Mouse (Mus musculus) liver, embryonic 15.5 days (tissue): Measurements from ENCODE around the gene Kif13a. TPM values are rescaled to one million over a fixed set of nuclear protein-coding genes. Genes with fewer than 3 reads are reported as not detected.
A peak's percentile ranks its signal among the peaks of the same experiment; 100 is the strongest.

Experiments used
- ATAC-seq: fragments of 200-750 bp; cut with Nextera tagmentation; 2 replicates; pipeline ENCODE4 v1.8.0; 2017; ENCODE audit warnings: moderate number of reproducible peaks, mild to moderate bottlenecking, moderate library complexity; ENCODE audit not compliant: insufficient read depth
- H3K27ac ChIP-seq: fragments of 300-500 bp; sonication (generic); replicated peaks from 2 replicates; pipeline ENCODE4 v1.5.1; 2015; ENCODE audit warnings: mild to moderate bottlenecking, inconsistent platforms
- H3K27me3 ChIP-seq: fragments of 300-500 bp; sonication (generic); 2 replicates; pipeline ENCODE4 v1.6.1; 2015; ENCODE audit warnings: mild to moderate bottlenecking, inconsistent platforms
- H3K36me3 ChIP-seq: fragments of 300-500 bp; sonication (generic); replicated peaks from 2 replicates; pipeline ENCODE4 v1.6.1; 2015; ENCODE audit warnings: moderate library complexity, mild to moderate bottlenecking, inconsistent platforms
- H3K4me1 ChIP-seq: fragments of 300-500 bp; sonication (generic); replicated peaks from 2 replicates; pipeline ENCODE4 v1.6.1; 2015; ENCODE audit warnings: inconsistent platforms
- H3K4me2 ChIP-seq: fragments of 300-500 bp; sonication (generic); 2 replicates; pipeline ENCODE4 v1.6.1; 2015; ENCODE audit warnings: moderate library complexity, mild to moderate bottlenecking, inconsistent platforms
- H3K4me3 ChIP-seq: fragments of 300-500 bp; sonication (generic); replicated peaks from 2 replicates; pipeline ENCODE4 v1.5.1; 2015; ENCODE audit warnings: mild to moderate bottlenecking, inconsistent platforms
- H3K9ac ChIP-seq: fragments of 300-500 bp; sonication (generic); 2 replicates; pipeline ENCODE4 v1.6.1; 2015; ENCODE audit warnings: moderate library complexity, mild to moderate bottlenecking, inconsistent platforms
- H3K9me3 ChIP-seq: fragments of 300-500 bp; sonication (generic); replicated peaks from 2 replicates; pipeline ENCODE4 v1.6.1; 2016; ENCODE audit warnings: inconsistent platforms
- WGBS: fragments of 180-500 bp; shearing (Covaris S2); methylation state at CpG from one replicate; pipeline ENCODE4 v1.1.7; 2015; ENCODE audit warnings: mixed read lengths; ENCODE audit not compliant: insufficient replicate concordance; 5-methylcytosine and 5-hydroxymethylcytosine counted together
- polyA plus RNA-seq: library from polyadenylated mRNA; unstranded; fragments of >200 nt; fragmentation: Nextera tagmentation; extraction: Ambion mirVana; gene quantifications from 2 replicates; pipeline ENCODE4 v1.2.1, GENCODE M21; 2015

Gene Kif13a
- polyA plus RNA-seq, result 4.1 and 5.3 TPM in 2 replicates

GRCm38 (mm10) chr13:46929719-46930658 lies at the start of gene Kif13a:
Gene Kif13a, minus strand, starts transcription at chr13:46929867.
- peak within 1 kb of the TSS; percentile 67 for H3K4me3 ChIP-seq
- WGBS, result under 1% methylated on average over 78 of the region's 96 CpGs
- ATAC-seq, result peak; percentile 80
- no peaks in the 10 kb centered on the region for H3K36me3 ChIP-seq
- H3K27me3 ChIP-seq, result peaks cover 22% of the 10 kb centered on the region
- H3K4me1 ChIP-seq, result peaks cover 15% of the 10 kb centered on the region
- peak within 1 kb of the TSS; percentile 63 for H3K9ac ChIP-seq
- no peaks in the 10 kb centered on the region for H3K9me3 ChIP-seq
- peak within 1 kb of the TSS; percentile 89 for H3K27ac ChIP-seq
- peak within 1 kb of the TSS; percentile 81 for H3K4me2 ChIP-seq

GRCm38 (mm10) chr13:46976532-46976931 lies 46.9 kb upstream of the Kif13a start:
- no peak overlapping the region for H3K9ac ChIP-seq
- 58% methylated on average over 7 of the region's 7 CpGs for WGBS
- peaks cover 6% of the 10 kb centered on the region; the same call in 1 of the 2 replicates for H3K4me1 ChIP-seq
- no peaks in the 10 kb centered on the region for H3K9me3 ChIP-seq
- H3K27ac ChIP-seq, result no peak overlapping the region
- no peak overlapping the region for H3K4me2 ChIP-seq
- no peaks in the 10 kb centered on the region for H3K36me3 ChIP-seq
- H3K27me3 ChIP-seq, result no peaks in the 10 kb centered on the region
- H3K4me3 ChIP-seq, result no peak overlapping the region
- ATAC-seq, result no peak

- Histone ChIP-seq H3K4me3 (no peak overlapping the region), H3K9me3 (no peaks in the 10 kb centered on the region), H3K27ac (no peak overlapping the region), H3K27me3 (no peaks in the 10 kb centered on the region), H3K9ac (no peak overlapping the region), H3K4me1 (peaks cover 6% of the 10 kb centered on the region; the same call in 1 of the 2 replicates), H3K4me2 (no peak overlapping the region), H3K36me3 (no peaks in the 10 kb centered on the region)
- no peak for ATAC-seq
- 18% methylated on average over 4 of the region's 4 CpGs for WGBS
Observed at GRCm38 (mm10) chr13:46975930-46976329, 46.3 kb upstream of the Kif13a start.

GRCm38 (mm10) chr13:46975031-46975551 lies 45.4 kb upstream of the Kif13a start:
- H3K27ac ChIP-seq, result no peak overlapping the region
- no peak overlapping the region for H3K4me3 ChIP-seq
- ATAC-seq, result no peak
- H3K9me3 ChIP-seq, result no peaks in the 10 kb centered on the region
- H3K4me1 ChIP-seq, result peaks cover 5% of the 10 kb centered on the region; the same call in 1 of the 2 replicates
- 37% methylated on average over 14 of the region's 14 CpGs for WGBS
- H3K4me2 ChIP-seq, result peak overlapping the region; percentile 42
- H3K9ac ChIP-seq, result no peak overlapping the region
- H3K36me3 ChIP-seq, result no peaks in the 10 kb centered on the region
- H3K27me3 ChIP-seq, result no peaks in the 10 kb centered on the region

GRCm38 (mm10) chr13:46970286-46970945 lies 40.7 kb upstream of the Kif13a start:
- no peaks in the 10 kb centered on the region for H3K9me3 ChIP-seq
- no peak overlapping the region for H3K9ac ChIP-seq
- H3K4me1 ChIP-seq, result no peaks in the 10 kb centered on the region
- WGBS, result 38% methylated on average over 10 of the region's 10 CpGs
- no peaks in the 10 kb centered on the region for H3K27me3 ChIP-seq
- no peak overlapping the region for H3K4me2 ChIP-seq
- no peak for ATAC-seq
- no peak overlapping the region for H3K4me3 ChIP-seq
- H3K36me3 ChIP-seq, result no peaks in the 10 kb centered on the region
- H3K27ac ChIP-seq, result no peak overlapping the region

- no peaks in the 10 kb centered on the region for H3K9me3 ChIP-seq
- H3K4me1 ChIP-seq, result no peaks in the 10 kb centered on the region
- ATAC-seq, result no peak
- H3K27ac ChIP-seq, result no peak overlapping the region
- H3K36me3 ChIP-seq, result no peaks in the 10 kb centered on the region
- WGBS, result 77% methylated on average over 2 of the region's 2 CpGs
- H3K27me3 ChIP-seq, result no peaks in the 10 kb centered on the region
- H3K4me2 ChIP-seq, result no peak overlapping the region
- H3K9ac ChIP-seq, result no peak overlapping the region
- no peak overlapping the region for H3K4me3 ChIP-seq
Observed at GRCm38 (mm10) chr13:46968626-46969025, 39.0 kb upstream of the Kif13a start.

- H3K9ac ChIP-seq, result no peak overlapping the region
- no peak overlapping the region for H3K27ac ChIP-seq
- no peak overlapping the region for H3K4me2 ChIP-seq
- H3K4me1 ChIP-seq, result no peaks in the 10 kb centered on the region
- no peaks in the 10 kb centered on the region for H3K27me3 ChIP-seq
- no peak overlapping the region for H3K4me3 ChIP-seq
- no peaks in the 10 kb centered on the region for H3K9me3 ChIP-seq
- no peaks in the 10 kb centered on the region for H3K36me3 ChIP-seq
- no peak for ATAC-seq
- WGBS, result 59% methylated on average over 4 of the region's 4 CpGs
Observed at GRCm38 (mm10) chr13:46967308-46967707, 37.6 kb upstream of the Kif13a start.

GRCm38 (mm10) chr13:46960878-46961474 lies 31.3 kb upstream of the Kif13a start:
- WGBS, result 62% methylated on average over 7 of the region's 7 CpGs
- H3K4me1 ChIP-seq, result no peaks in the 10 kb centered on the region

GRCm38 (mm10) chr13:46959139-46959538 lies 29.5 kb upstream of the Kif13a start:
- no peak for ATAC-seq
- H3K36me3 ChIP-seq, result no peaks in the 10 kb centered on the region
- H3K27ac ChIP-seq, result no peak overlapping the region
- 68% methylated on average over 5 of the region's 5 CpGs for WGBS
- no peaks in the 10 kb centered on the region for H3K27me3 ChIP-seq
- H3K4me1 ChIP-seq, result no peaks in the 10 kb centered on the region
- no peak overlapping the region for H3K4me2 ChIP-seq
- no peak overlapping the region for H3K9ac ChIP-seq
- H3K4me3 ChIP-seq, result no peak overlapping the region
- H3K9me3 ChIP-seq, result no peaks in the 10 kb centered on the region

More at GRCm38 (mm10) chr13:46960878-46961474, 31.3 kb upstream of the Kif13a start:
- Histone ChIP-seq H3K36me3 (no peaks in the 10 kb centered on the region), H3K4me3 (no peak overlapping the region), H3K27me3 (no peaks in the 10 kb centered on the region), H3K4me2 (no peak overlapping the region), H3K9me3 (no peaks in the 10 kb centered on the region), H3K27ac (no peak overlapping the region), H3K9ac (no peak overlapping the region)
- no peak for ATAC-seq

- ATAC-seq, result no peak
- Histone ChIP-seq H3K4me1 (peaks cover 7% of the 10 kb centered on the region; the same call in 1 of the 2 replicates), H3K9me3 (no peaks in the 10 kb centered on the region), H3K36me3 (no peaks in the 10 kb centered on the region), H3K27ac (no peak overlapping the region), H3K4me2 (no peak overlapping the region), H3K4me3 (no peak overlapping the region), H3K27me3 (no peaks in the 10 kb centered on the region; the same call in 1 of the 2 replicates), H3K9ac (no peak overlapping the region)
- WGBS, result 74% methylated on average over 15 of the region's 15 CpGs
Observed at GRCm38 (mm10) chr13:46951212-46951611, 21.5 kb upstream of the Kif13a start.
